Mouse (Mus musculus) ES-Bruce4 (cell line): ENCODE measurements at regions not wholly inside any gene's neighbourhood (a gene's known extent, or its start where the extent isn't known, plus 50 kb on each side); places are given as distances from the start of the nearest gene placed in this dataset.

Experiments
- EP300 ChIP-seq: IDR thresholded peaks from 2 replicates; pipeline ENCODE4 v1.6.1; 2011; ENCODE audit warnings: low read depth, low read length; ENCODE audit not compliant: insufficient read depth
- POLR2A ChIP-seq: IDR thresholded peaks from one replicate; pipeline ENCODE4 v1.8.1; 2011; ENCODE audit warnings: low read length; ENCODE audit not compliant: insufficient read depth

DNA sequence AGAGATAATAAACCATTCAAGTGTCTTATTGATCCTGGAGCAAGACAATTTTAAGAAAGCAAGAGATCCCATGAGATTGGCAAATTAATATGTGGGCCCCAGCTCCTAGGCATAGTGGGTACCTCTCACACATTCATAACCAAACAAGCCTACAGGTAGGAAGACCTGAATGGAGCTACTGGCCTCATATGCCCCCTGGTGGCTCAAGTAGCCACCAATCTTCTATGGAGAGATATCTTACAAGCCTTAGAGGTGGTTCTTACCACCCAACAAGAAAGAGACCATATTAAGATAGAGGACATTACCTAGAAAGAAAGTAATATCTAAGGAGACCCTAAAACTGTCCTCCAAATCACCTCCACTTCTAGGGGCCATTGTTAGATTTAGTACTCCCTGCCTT, 523.2 kb downstream of the Hace1 start:
- no peak for TF ChIP-seq EP300
- no peak for TF ChIP-seq POLR2A
